Mouse (Mus musculus): ENCODE measurements around the gene Olfr370. TPM values are rescaled to one million over a fixed set of nuclear protein-coding genes. Genes with fewer than 3 reads are reported as not detected.
A peak's percentile ranks its signal among the peaks of the same experiment; 100 is the strongest.
"Not testable (repeated sequence)": the region's sequence is repeated elsewhere in the genome, so short reads cannot be mapped to it uniquely, and the experiment has no call there.

The Olfr370 gene
- polyA plus RNA-seq (2015; fragmentation: Nextera tagmentation; extraction: Ambion mirVana): not detected in 2 replicates

DNA sequence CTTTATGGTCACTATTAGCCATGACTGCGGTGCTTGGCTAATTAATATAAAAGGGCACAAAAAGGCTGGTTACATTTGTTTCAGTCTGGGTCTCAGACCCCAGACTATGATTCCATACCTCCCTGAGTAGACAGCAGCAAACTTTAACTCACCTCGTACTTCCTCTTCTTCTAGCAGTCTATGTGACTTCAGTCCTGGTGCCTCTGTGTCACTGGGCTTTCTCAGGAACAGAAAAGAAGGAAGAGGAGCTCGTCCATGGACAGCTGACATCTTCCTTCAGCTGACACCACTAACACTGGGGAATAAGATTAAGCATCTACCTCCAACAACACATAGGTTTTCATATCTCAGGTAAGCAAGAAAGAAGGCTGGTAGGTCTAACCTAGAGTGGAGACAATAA lies at the start of gene Olfr370:
TSS of gene Olfr370 (plus strand) at position 45 of the 400 bp plus-strand sequence.
- no peaks in the 10 kb centered on the region for H3K9me3 ChIP-seq (replicated peaks)
- 39% methylated on average over 3 of the region's 3 CpGs for WGBS (ENCODE audit: insufficient replicate concordance)
- no peaks in the 10 kb centered on the region for H3K4me1 ChIP-seq (replicated peaks)
- H3K27ac ChIP-seq (replicated peaks): no peak within 1 kb of the TSS
- H3K27me3 ChIP-seq: no peaks in the 10 kb centered on the region
- no peak within 1 kb of the TSS for H3K9ac ChIP-seq
- no peaks in the 10 kb centered on the region for H3K36me3 ChIP-seq (replicated peaks)
- no peak for ATAC-seq (ENCODE audit: insufficient read depth)
- H3K4me3 ChIP-seq (replicated peaks): no peak within 1 kb of the TSS
- no peak within 1 kb of the TSS for H3K4me2 ChIP-seq

DNA sequence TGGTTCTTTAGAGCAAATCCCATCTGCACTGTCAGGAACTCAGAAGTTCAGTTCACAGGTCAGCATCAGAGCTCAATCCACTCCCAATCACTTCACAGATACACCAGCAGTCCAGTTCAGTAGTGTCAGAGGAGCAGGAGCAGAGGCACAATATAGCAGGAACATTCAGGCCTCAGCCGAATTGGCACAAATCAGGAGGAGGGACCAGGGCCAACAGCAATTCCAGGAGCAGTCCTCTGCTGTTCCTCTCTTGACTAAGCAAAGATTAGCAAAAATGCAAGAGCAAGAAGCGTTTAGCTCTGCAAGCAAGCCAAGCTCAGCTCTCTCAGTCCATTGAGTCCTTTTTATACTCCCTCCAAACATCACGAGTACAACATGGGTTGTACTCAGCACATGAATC lies 23.9 kb upstream of the Olfr370 start:
- no peaks in the 10 kb centered on the region for H3K9me3 ChIP-seq (replicated peaks)
- 70% methylated on average over 3 of the region's 3 CpGs for WGBS (ENCODE audit: insufficient replicate concordance)
- H3K27me3 ChIP-seq: no peaks in the 10 kb centered on the region
- no peak overlapping the region for H3K4me2 ChIP-seq
- no peak overlapping the region for H3K9ac ChIP-seq
- no peak for ATAC-seq (ENCODE audit: insufficient read depth)
- H3K27ac ChIP-seq (replicated peaks): no peak overlapping the region
- no peak overlapping the region for H3K4me3 ChIP-seq (replicated peaks)
- no peaks in the 10 kb centered on the region for H3K36me3 ChIP-seq (replicated peaks)
- H3K4me1 ChIP-seq (replicated peaks): no peaks in the 10 kb centered on the region

DNA sequence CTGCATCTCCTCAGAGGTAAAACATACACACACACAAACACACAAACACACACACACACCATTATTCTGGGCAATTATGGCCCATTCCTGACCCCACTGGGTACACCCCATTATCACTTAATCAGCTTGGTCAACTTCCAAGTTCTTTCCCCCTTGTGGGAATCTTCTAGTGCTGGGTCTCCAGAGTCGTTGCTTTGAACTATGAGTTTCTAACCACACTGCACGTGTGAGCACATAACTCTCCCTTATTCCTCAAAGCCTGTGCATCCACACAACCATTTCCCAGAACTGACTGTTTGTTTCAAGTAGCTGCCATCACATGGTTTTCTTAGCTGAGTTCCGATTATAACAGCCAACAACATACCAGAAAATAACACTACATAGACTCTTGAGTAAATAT lies 15.1 kb upstream of the Olfr370 start:
- no peak overlapping the region for H3K27ac ChIP-seq (replicated peaks)
- H3K4me1 ChIP-seq (replicated peaks): no peaks in the 10 kb centered on the region
- no peaks in the 10 kb centered on the region for H3K27me3 ChIP-seq
- H3K9ac ChIP-seq: no peak overlapping the region
- no peak overlapping the region for H3K4me3 ChIP-seq (replicated peaks)
- H3K36me3 ChIP-seq (replicated peaks): no peaks in the 10 kb centered on the region
- no peak overlapping the region for H3K4me2 ChIP-seq
- H3K9me3 ChIP-seq (replicated peaks): no peaks in the 10 kb centered on the region
- ATAC-seq (ENCODE audit: insufficient read depth): no peak
- 39% methylated on average over 3 of the region's 3 CpGs for WGBS (ENCODE audit: insufficient replicate concordance)

DNA sequence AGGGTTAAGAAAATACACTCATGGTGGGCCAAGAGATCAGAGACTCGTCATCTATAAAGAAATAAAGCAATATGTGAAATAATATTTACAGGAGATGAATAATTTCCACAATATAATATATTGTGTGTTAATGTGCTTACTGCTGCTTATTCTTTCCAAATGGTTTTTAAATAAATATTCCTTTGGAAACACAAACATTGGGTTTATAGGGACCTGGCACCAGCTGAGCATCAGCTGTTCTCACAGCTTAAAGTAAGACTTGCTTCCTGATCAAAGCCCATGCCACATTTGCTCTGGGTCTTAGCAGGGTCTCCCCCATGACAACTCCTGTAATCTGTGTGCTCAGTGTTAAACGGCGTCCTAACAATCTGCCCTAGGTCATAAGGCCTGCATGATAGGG lies 14.7 kb upstream of the Olfr370 start:
- not testable (repeated sequence) for H3K27me3 ChIP-seq; H3K9ac ChIP-seq; H3K4me2 ChIP-seq; H3K27ac ChIP-seq (replicated peaks); H3K4me3 ChIP-seq (replicated peaks); H3K36me3 ChIP-seq (replicated peaks); H3K9me3 ChIP-seq (replicated peaks); ATAC-seq (ENCODE audit: insufficient read depth); H3K4me1 ChIP-seq (replicated peaks)
- 60% methylated on average over 3 of the region's 3 CpGs for WGBS (ENCODE audit: insufficient replicate concordance)

DNA sequence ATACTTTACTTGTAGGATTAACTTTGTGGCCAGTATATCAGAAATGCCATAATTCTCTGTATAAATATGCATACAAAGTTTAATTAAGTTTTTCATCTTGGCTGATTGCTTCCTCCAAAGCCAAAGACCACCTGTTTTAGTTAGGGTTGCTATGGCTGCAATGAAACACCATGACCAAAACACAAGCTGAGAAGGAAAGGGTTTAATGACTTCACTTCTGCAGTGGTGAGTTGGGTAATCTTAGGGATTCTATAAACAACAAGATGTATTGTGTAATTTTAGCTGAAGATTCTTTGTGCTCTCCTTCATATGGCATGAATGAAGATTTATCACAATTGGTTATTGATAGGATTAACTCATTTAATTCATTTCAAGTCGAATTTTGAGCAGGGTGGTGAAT lies 14.3 kb upstream of the Olfr370 start:
- WGBS (ENCODE audit: insufficient replicate concordance): 12% methylated on average over 1 of the region's 1 CpGs
- no peaks in the 10 kb centered on the region for H3K27me3 ChIP-seq
- H3K36me3 ChIP-seq (replicated peaks): no peaks in the 10 kb centered on the region
- H3K4me2 ChIP-seq: no peak overlapping the region
- no peaks in the 10 kb centered on the region for H3K9me3 ChIP-seq (replicated peaks)
- no peaks in the 10 kb centered on the region for H3K4me1 ChIP-seq (replicated peaks)
- H3K27ac ChIP-seq (replicated peaks): no peak overlapping the region
- no peak overlapping the region for H3K4me3 ChIP-seq (replicated peaks)
- H3K9ac ChIP-seq: no peak overlapping the region
- no peak for ATAC-seq (ENCODE audit: insufficient read depth)

DNA sequence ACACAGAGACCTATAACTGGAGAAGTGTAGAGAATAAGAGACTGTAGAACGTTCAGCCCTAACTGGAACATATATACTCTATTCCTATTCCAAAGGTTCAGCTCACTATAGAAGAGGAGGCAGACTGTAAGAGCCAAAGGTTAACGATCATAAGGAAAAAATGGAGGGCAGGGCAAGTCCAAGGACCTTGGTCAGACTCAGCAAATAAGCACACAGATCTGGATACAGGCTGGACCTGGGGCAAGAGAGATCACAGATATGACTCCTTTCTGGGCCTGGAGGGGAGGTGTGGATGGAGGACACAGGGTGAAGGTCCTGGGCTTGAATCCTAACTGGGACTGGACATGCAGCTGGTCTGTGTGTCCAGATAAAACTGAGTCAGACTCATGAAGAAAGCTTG lies 778 bp upstream of the Olfr370 start:
- H3K27me3 ChIP-seq: no peaks in the 10 kb centered on the region
- no peak for ATAC-seq (ENCODE audit: insufficient read depth)
- no peaks in the 10 kb centered on the region for H3K9me3 ChIP-seq (replicated peaks)
- no peak overlapping the region for H3K9ac ChIP-seq
- H3K4me2 ChIP-seq: no peak overlapping the region
- no peaks in the 10 kb centered on the region for H3K36me3 ChIP-seq (replicated peaks)
- no peaks in the 10 kb centered on the region for H3K4me1 ChIP-seq (replicated peaks)
- no peak overlapping the region for H3K27ac ChIP-seq (replicated peaks)
- 63% methylated on average over 2 of the region's 2 CpGs for WGBS (ENCODE audit: insufficient replicate concordance)
- no peak overlapping the region for H3K4me3 ChIP-seq (replicated peaks)

DNA sequence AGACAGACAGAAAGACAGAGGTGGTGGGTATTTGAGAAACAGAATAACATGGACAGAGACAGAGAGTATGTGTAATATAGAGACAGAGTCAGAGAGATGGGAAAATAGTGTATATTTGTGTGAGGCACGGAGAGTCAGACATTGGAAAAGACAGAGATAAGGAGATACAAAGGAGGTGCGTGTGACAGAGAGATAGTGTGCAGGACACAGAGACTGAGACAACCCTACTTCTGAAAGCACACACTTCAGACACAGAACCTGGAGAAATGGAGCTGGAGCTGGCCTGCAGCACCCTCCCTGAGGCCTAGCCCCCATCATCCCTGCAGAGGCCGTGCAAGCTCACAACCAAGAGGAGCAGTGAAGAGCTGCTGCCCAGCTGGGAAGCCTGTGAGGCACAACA lies 27.1 kb downstream of the Olfr370 start:
- H3K4me1 ChIP-seq (replicated peaks): peaks cover 56% of the 10 kb centered on the region
- no peaks in the 10 kb centered on the region for H3K36me3 ChIP-seq (replicated peaks)
- WGBS (ENCODE audit: insufficient replicate concordance): 16% methylated on average over 3 of the region's 3 CpGs
- peak overlapping the region; percentile 54 for H3K4me2 ChIP-seq
- ATAC-seq (ENCODE audit: insufficient read depth): peak; percentile 47
- H3K9ac ChIP-seq: peak overlapping the region; percentile 6; the same call in 1 of the 2 replicates
- no peaks in the 10 kb centered on the region for H3K27me3 ChIP-seq
- H3K9me3 ChIP-seq (replicated peaks): no peaks in the 10 kb centered on the region
- peak overlapping the region; percentile 64 for H3K27ac ChIP-seq (replicated peaks)
- no peak overlapping the region for H3K4me3 ChIP-seq (replicated peaks)

DNA sequence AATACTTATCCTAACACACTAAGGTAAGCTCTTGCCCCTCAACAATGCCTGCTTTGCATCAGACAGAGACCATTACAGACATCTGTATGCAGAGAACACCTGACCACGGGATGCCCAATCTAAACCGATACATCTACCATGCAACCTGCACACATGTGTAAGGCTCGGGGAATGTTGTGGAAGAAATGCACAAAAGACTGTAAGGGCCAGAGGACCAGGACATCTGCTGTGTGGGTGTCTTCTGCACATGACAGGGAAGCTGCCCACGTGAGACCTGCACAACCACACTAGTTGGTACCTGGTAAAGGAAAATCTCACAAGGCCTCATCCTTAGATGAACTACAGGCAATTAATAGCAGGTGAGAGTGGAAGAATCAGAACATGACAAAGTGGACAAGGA lies 27.7 kb downstream of the Olfr370 start:
- 0 out of 2 replicates have a peak overlapping the region, but pooled peaks have one; percentile 54 for H3K4me2 ChIP-seq
- 61% methylated on average over 4 of the region's 4 CpGs for whole genome bisulfite sequencing (ENCODE audit: insufficient replicate concordance)
- H3K9ac ChIP-seq: no peak overlapping the region

DNA sequence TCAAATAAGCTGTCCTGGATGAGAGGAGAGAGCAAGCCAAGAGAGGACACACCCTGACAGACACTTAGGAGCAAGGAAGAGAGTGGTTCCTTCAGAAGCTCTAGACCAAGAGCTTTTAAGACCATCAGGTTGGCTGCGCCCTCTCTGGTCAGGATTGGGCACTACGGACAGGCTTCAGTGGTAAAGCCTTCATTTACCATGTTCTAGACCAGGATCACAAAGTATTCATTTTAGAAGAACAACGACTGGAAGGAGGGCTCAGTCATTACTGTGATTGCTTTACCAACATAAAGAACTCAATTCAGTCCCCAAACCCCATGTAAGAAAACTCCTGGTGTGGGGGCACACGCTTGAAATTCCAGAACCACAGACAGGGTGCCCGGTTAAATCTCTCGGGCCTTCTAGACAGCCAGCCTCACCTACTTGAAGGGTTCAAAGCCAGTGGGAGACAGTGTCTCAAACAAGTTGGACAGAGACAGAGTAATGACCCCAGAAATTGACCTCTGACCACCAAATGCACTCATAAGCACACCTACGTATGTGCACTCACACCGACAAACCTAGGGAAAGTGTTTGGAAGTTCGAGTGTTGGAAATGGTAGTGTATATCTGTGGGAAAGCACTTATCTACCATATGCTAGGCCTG lies 30.3 kb downstream of the Olfr370 start:
- H3K27me3 ChIP-seq: no peaks in the 10 kb centered on the region
- peak overlapping the region; percentile 91 for H3K4me3 ChIP-seq (replicated peaks)
- WGBS (ENCODE audit: insufficient replicate concordance): 72% methylated on average over 9 of the region's 9 CpGs
- ATAC-seq (ENCODE audit: insufficient read depth): 0 out of 2 replicates have a peak, but pooled peaks have one; percentile 19
- H3K9me3 ChIP-seq (replicated peaks): no peaks in the 10 kb centered on the region
- H3K4me1 ChIP-seq (replicated peaks): peaks cover 76% of the 10 kb centered on the region
- peak overlapping the region; percentile 84 for H3K4me2 ChIP-seq
- H3K9ac ChIP-seq: peak overlapping the region; percentile 87; the same call in 1 of the 2 replicates
- peak overlapping the region; percentile 67; the same call in 1 of the 2 replicates for H3K27ac ChIP-seq (replicated peaks)
- H3K36me3 ChIP-seq (replicated peaks): peaks cover 15% of the 10 kb centered on the region

More for the DNA sequence above, 27.7 kb downstream of the Olfr370 start:
- ATAC-seq (ENCODE audit: insufficient read depth): no peak
- peak overlapping the region; percentile 64 for H3K27ac ChIP-seq (replicated peaks)
- H3K36me3 ChIP-seq (replicated peaks): no peaks in the 10 kb centered on the region
- H3K27me3 ChIP-seq: no peaks in the 10 kb centered on the region
- H3K9me3 ChIP-seq (replicated peaks): no peaks in the 10 kb centered on the region
- peaks cover 62% of the 10 kb centered on the region for H3K4me1 ChIP-seq (replicated peaks)
- H3K4me3 ChIP-seq (replicated peaks): no peak overlapping the region

DNA sequence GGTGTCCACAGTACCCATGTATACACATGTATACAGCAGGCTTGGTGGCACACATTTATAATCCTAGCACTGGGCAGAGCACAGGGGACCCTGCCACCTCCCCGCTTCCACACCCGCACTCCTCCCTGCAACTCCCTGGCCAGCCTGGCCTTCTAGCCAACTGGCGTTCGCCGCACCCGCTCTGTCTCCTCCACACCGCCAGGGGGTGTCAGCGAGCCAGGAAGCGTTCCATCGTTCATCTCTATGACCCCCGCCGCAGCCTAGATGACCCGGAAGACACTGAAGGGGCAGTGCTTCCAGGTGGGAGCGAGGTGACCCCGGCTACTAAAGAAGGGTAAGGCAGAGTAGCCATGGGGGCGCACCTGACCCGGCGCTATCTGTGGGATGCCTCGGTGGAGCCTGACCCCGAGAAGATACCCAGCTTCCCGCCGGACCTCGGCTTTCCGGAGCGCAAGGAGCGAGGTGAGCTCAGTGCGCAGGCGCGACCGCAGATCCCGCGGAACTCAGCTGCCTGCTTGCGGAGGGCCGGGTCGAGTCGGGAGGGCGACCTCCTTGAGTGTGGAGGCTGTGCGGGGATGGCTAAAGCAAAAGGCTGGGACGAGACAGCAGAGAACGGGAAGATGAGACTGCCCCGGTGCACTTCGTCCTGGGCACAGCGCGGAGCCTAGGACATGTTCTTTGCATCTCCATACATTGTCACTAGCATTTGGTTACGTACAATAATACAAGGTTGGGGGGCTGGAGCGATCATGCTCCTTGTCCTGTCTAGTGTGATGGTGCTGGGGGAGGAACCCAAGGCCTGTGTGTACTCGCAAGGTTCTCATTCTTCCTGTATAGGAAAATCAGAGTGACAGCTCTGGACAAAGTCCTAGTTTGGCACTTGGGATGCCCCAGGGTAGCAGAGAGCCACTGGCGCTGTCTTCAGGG lies 31.2 kb downstream of the Olfr370 start, which contains the start of gene Ndufb7:
TSS of gene Ndufb7 (plus strand) at position 203 of the 927 bp plus-strand sequence.
- Histone ChIP-seq H3K4me3 (replicated peaks) (peak within 1 kb of the TSS; percentile 91), H3K27ac (replicated peaks) (peak within 1 kb of the TSS; percentile 81), H3K27me3 (no peaks in the 10 kb centered on the region), H3K36me3 (replicated peaks) (peaks cover 24% of the 10 kb centered on the region), H3K4me2 (peak within 1 kb of the TSS; percentile 84), H3K4me1 (replicated peaks) (peaks cover 73% of the 10 kb centered on the region), H3K9me3 (replicated peaks) (no peaks in the 10 kb centered on the region), H3K9ac (peak within 1 kb of the TSS; percentile 87)
- ATAC-seq (ENCODE audit: insufficient read depth): peak; percentile 84
- WGBS (ENCODE audit: insufficient replicate concordance): under 1% methylated on average over 48 of the region's 48 CpGs

DNA sequence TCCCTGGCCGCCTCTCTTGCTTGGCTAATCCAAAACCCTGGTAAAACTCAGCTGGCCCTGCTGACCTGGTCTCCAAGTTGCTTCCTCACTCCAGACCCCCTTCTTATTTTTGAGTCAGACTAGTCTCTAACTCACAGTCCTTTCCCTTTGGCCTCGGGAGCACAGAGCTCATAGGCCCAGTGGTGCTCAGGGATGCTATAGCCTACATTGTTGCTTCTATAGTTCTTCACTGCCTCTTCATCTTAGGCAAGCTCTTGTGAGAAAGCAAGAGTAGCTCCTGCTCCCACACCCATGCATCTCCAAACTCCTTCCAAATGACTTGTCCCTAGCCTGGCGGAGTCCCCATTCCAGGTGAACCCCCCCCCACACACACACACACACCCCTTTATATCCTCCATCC lies 32.1 kb downstream of the Olfr370 start:
- H3K36me3 ChIP-seq (replicated peaks): peaks cover 34% of the 10 kb centered on the region

More for the DNA sequence above, 32.1 kb downstream of the Olfr370 start:
- H3K27ac ChIP-seq (replicated peaks): 0 out of 2 replicates have a peak overlapping the region, but pooled peaks have one; percentile 81
- ATAC-seq (ENCODE audit: insufficient read depth): no peak
- H3K4me2 ChIP-seq: peak overlapping the region; percentile 84
- WGBS (ENCODE audit: insufficient replicate concordance): 42% methylated on average over 3 of the region's 3 CpGs
- H3K9me3 ChIP-seq (replicated peaks): no peaks in the 10 kb centered on the region
- H3K27me3 ChIP-seq: no peaks in the 10 kb centered on the region
- peak overlapping the region; percentile 87 for H3K9ac ChIP-seq
- H3K4me1 ChIP-seq (replicated peaks): peaks cover 64% of the 10 kb centered on the region
- peak overlapping the region; percentile 91 for H3K4me3 ChIP-seq (replicated peaks)

Measured in liver, embryonic 15.5 days (tissue).